Mouse (Mus musculus): ENCODE measurements around the gene Dppa1. TPM values are rescaled to one million over a fixed set of nuclear protein-coding genes. Genes with fewer than 3 reads are reported as not detected.
"Not testable (repeated sequence)": the region's sequence is repeated elsewhere in the genome, so short reads cannot be mapped to it uniquely, and the experiment has no call there.

The Dppa1 gene
- not detected in 2 replicates for total RNA-seq (2017)

DNA sequence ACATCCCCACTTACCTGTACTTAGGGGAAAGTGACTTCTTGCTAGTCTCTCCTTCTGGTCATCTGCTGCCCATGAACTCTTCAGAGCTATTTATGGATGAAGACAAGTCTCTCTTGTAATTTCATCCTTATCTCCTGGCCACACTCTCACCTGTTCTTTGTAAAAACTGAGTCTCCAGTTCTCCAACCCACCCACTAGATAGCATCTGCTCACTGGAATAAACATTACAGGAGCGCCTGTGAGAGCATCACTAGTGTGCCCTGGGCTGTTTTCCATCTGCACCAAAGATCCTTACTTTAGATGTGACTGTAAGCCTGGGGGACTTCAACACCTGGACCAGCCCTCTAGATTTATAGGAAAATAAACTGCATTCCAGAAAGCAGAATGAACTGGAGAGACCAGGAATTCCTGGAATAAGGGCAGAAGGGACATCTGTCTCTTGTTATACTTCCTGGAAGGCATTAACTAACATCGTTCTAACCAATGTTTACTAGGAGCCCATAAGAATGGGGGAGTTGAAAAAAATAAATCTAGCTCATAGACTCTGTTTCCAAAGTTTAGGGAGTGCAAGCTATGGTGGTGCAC is at the start of gene Dppa1:
Gene Dppa1 (minus strand): TSS at position 51 of the 585 bp plus-strand sequence.
- no peak for ATAC-seq (replicated peaks in 1 of 2; ENCODE audit: insufficient read depth in 1 of 2, low FRiP score in 2 of 2, low TSS enrichment in 1 of 2, low read depth in 1 of 2, poor library complexity in 2 of 2, severe bottlenecking in 2 of 2)

DNA sequence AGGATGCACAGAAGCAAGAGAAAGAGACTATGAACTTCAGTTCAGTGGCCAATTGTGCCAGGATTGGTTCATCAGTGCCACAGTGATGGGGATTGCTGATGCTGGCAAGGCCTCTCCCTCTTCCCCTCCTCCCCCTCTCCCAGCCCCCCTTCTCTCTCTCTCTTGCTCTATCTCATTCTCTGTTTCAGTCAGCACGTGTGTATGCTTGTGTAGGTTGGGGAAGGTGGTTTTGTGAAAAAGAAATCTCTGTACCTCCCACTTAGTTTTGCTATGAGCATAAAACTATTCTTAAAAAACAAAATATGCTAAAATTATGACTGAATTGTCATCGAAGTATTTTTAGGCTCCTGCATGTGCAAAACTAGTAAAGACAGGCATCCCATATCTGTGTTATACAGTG is 38.9 kb upstream of the Dppa1 start:
- no peak for ATAC-seq (replicated peaks in 1 of 2; ENCODE audit: insufficient read depth in 1 of 2, low FRiP score in 2 of 2, low TSS enrichment in 1 of 2, low read depth in 1 of 2, poor library complexity in 2 of 2, severe bottlenecking in 2 of 2)

DNA sequence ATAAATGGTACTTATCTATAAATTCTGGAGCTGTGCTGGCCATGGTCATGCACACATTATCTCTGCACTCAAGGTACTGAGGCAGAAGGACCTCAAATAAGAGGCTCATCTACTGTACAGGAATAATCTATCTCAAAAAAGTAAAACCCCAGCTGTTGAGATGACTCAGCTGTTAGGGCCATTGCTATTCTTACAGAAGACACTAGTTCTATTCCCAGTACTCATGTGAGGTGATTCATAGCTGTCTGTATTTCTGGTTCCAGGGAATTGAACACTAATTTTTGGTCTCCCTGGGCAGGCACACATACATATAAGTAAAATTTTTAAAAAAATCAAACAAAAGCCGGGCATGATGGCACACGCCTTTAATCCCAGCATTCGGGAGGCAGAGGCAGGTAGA is 38.0 kb upstream of the Dppa1 start:
- no peak for ATAC-seq (replicated peaks in 1 of 2; ENCODE audit: insufficient read depth in 1 of 2, low FRiP score in 2 of 2, low TSS enrichment in 1 of 2, low read depth in 1 of 2, poor library complexity in 2 of 2, severe bottlenecking in 2 of 2)

DNA sequence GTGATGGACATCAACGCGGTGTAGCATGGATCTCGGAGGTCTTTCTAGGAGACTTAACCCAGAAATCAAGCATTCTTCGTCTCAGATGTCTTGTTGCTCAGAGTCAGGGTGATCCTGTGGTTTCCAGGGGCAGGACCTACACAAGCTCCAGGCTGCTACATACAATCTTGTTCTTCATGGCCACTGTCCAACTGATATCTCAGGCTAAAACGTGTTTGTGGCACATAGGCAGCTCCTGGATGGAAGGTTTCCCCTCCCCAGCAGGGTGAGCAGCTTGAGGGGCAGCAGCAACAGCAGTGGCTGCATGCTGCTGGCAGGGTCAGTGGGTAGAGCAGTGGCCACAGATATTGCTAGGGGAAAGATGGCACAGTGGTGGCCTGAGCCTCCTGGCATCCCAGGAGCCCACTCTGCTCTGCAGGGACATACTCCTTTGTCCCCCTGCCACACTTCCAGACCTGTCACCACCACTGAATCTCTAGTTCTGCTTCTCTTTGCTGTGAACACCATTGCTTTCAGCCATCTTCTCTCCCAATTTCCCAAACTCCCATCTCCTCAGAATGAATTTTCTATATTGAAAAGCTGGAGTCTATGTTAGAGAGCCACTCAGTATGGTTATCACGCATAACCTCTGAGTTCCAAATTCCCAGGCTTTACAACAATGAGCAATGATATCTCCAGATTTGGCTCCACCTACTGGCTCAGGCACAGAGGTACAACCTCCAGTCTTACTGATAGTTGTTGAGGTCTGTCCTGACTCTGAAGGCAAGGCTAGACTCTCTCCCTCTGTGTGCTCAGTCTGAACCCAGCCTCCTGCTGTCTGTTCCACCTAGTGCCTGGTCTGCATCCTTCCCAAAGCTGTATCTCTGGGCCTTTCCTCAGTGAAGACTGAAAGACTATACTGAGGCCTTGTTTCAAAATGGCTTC is 36.8 kb upstream of the Dppa1 start:
- peak; percentile 65 to 81 for ATAC-seq (replicated peaks in 1 of 2; ENCODE audit: insufficient read depth in 1 of 2, low FRiP score in 2 of 2, low TSS enrichment in 1 of 2, low read depth in 1 of 2, poor library complexity in 2 of 2, severe bottlenecking in 2 of 2)

DNA sequence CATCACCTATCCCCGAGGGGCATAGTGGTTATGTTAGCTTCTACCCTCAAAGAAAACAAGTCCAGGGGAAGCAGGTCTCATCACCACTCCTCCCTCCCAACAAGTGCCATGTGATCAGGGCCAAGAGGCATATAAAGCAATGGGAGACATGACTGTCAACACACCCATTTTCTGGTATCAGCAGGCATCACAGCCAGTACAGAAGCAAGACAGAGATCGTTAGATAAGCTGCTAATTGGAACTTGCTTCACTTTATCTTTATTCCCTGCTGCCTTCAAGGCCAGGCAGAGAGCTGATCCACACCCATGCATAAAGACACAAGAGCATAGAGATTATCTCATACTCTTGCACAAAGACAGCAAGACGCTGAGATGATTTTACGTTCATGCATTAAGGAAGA is 34.2 kb upstream of the Dppa1 start:
- ATAC-seq (replicated peaks in 1 of 2; ENCODE audit: insufficient read depth in 1 of 2, low FRiP score in 2 of 2, low TSS enrichment in 1 of 2, low read depth in 1 of 2, poor library complexity in 2 of 2, severe bottlenecking in 2 of 2): no peak

DNA sequence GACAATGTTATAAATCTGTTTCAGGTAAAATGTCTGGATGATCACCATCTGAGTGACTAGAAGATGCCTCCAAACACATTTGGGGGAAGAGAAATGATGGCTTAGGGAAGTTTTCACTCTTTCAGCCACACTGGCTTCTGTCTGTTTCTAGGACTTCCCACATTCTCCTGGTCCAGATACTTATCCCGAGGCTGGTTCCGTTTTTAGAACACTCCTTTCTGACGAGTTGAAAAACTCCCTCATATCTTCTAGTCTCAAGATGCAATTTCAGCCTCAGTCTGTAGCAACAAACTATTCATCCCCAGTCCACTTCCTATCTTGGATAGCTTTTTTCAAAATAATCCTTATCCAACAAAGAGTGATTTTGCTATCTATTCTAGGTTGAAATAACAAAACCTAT is 23.4 kb upstream of the Dppa1 start:
- ATAC-seq (replicated peaks in 1 of 2; ENCODE audit: insufficient read depth in 1 of 2, low FRiP score in 2 of 2, low TSS enrichment in 1 of 2, low read depth in 1 of 2, poor library complexity in 2 of 2, severe bottlenecking in 2 of 2): no peak

DNA sequence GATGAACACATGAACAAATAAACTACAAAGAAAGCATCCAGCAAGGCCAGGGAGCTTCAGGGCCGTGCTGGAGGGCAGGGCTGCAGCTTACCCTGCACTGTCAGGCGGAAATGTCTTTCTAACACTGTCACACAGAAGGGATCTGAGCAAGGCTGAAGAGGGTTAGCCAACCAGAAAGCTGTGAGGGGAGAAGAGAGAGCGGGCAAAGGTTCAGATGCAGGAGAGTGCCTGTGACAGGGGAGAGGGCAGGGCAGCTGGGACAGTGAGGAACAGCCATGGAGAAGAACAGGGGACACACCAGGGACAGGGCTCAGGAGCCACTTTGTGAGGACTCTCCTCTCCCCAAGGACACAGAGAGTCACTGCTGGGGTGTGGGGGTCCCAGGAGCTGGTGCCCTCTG is 20.6 kb upstream of the Dppa1 start:
- not testable (repeated sequence) for ATAC-seq (replicated peaks in 1 of 2; ENCODE audit: insufficient read depth in 1 of 2, low FRiP score in 2 of 2, low TSS enrichment in 1 of 2, low read depth in 1 of 2, poor library complexity in 2 of 2, severe bottlenecking in 2 of 2)

DNA sequence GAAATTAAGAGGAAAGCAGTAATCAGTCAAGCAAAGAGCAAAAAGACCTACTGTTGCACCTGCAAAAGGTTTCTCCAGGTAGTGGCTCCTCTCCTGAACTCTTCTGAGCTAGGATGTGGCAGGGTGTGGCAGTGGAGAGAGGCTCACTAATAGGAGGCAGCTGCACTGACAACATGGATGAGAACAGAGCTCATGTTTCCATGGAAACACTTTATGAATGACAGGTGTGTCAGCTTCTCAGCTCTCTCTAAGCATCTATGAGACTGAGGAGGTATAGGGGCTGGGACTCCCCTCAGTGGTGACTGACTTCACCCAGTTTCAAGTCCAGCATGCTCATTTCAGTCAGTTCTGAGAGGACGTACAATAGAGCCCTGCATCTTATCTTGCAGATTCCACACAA is 15.8 kb upstream of the Dppa1 start:
- ATAC-seq (replicated peaks in 1 of 2; ENCODE audit: insufficient read depth in 1 of 2, low FRiP score in 2 of 2, low TSS enrichment in 1 of 2, low read depth in 1 of 2, poor library complexity in 2 of 2, severe bottlenecking in 2 of 2): no peak

DNA sequence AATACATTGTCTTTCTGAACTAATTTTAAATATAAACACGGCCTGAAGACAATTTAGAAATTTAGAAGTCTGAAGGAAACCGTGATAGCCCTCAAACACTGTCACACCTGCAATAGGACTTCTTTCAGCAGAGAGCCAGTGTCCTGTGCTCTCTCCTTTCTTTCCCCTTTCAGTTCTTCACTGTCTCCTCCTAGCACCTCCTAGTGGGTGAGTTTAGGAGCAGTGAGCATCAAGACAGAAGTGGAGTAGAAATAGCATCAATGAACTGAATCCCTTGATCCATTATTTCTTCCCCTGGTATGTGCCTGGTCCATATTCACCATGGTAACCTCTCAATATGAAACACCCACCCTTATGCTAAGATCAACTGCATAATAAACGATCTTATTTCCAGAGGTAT is 7.5 kb upstream of the Dppa1 start:
- no peak for ATAC-seq (replicated peaks in 1 of 2; ENCODE audit: insufficient read depth in 1 of 2, low FRiP score in 2 of 2, low TSS enrichment in 1 of 2, low read depth in 1 of 2, poor library complexity in 2 of 2, severe bottlenecking in 2 of 2)

DNA sequence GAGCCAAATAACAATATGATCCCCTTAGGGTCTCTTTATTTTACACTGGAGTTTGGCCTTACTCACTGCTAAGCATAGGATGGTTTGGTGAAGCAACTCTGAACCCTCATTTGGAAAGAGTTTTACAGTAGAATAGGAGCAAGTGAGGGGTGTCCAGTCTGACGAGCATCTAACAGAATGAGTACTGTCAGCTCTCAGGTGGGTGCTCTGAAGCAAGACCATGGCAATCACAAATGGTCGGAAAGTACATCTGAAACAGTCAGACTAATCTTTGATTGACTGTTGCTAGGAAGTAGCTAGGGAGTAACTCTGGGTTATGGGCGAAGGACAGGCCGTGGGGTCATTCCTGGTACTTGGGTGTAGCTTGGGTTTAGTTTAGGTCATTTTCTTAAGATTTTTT is 6.5 kb upstream of the Dppa1 start:
- ATAC-seq (replicated peaks in 1 of 2; ENCODE audit: insufficient read depth in 1 of 2, low FRiP score in 2 of 2, low TSS enrichment in 1 of 2, low read depth in 1 of 2, poor library complexity in 2 of 2, severe bottlenecking in 2 of 2): not testable (repeated sequence)

DNA sequence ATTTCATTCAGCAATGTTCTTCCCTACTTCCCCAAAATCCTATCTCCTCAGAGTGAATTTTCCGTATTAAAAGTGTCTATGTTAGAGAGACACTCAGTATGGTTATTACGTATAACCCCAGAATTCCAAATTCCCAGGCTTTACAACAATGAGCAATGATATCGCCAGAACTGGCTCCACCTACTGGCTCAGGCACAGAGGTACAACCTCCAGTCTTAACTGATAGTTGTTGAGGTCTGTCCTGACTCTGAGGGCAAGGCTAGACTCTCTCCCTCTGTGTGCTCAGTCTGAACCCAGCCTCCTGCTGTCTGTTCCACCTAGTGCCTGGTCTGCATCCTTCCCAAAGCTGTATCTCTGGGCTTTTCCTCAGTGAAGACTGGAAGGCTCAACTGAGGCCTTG is 2.6 kb upstream of the Dppa1 start:
- ATAC-seq (replicated peaks in 1 of 2; ENCODE audit: insufficient read depth in 1 of 2, low FRiP score in 2 of 2, low TSS enrichment in 1 of 2, low read depth in 1 of 2, poor library complexity in 2 of 2, severe bottlenecking in 2 of 2): peak; percentile 87 to 89

DNA sequence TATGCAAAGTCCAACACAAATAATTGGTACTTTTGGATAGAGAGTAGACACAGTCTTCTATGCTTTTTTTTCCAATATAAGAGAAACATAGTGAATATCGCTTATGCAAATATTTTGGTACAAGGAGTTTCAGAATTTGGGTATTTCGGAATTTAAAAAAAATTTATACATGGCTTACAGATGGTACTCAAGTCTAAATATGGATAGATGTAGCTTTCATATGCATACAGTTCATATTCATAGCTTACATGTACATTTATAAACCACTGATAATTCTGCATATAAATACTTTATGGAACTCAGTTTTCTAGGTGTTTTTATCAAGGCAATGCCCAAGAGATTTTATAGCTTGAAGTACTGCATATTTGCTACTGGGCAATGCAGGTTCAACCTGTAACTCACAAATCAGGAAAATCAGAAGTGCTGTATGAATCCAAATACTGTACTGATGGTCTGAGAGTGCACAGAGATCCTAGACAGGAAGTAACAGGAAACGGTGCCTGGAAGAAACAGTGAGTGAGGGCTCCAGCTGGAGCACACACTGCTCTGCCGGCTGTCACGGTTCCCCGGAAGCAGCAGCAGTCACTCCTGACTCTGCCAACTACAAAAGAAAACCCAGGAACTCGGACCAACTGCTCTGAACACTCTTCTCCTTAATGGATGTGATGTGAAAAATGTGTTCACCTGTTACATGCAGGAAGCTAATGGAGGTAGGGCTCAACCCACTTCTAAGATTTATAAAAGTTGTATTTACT is 8.5 kb downstream of the Dppa1 start:
- no peak for ATAC-seq (replicated peaks in 1 of 2; ENCODE audit: insufficient read depth in 1 of 2, low FRiP score in 2 of 2, low TSS enrichment in 1 of 2, low read depth in 1 of 2, poor library complexity in 2 of 2, severe bottlenecking in 2 of 2)

DNA sequence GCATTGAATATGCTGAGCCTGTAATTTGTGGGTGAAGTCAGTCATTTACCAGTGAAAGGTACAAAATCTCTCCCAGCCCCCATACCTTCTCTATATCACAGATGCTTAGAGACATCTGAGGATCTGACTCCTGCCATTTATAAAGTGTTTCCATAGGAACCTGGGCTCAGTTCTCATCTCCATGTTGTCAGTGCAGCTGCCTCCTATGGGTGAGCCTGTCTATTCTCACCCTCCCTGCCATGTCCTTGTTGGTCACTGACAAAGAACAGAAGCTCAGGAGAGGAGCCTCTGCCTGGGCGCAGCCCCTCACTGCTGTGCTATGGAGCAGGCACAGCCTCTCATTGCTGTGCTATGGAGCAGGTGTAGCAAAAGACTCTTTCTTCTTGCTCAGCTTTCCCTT is 9.1 kb downstream of the Dppa1 start:
- no peak for ATAC-seq (replicated peaks in 1 of 2; ENCODE audit: insufficient read depth in 1 of 2, low FRiP score in 2 of 2, low TSS enrichment in 1 of 2, low read depth in 1 of 2, poor library complexity in 2 of 2, severe bottlenecking in 2 of 2)

DNA sequence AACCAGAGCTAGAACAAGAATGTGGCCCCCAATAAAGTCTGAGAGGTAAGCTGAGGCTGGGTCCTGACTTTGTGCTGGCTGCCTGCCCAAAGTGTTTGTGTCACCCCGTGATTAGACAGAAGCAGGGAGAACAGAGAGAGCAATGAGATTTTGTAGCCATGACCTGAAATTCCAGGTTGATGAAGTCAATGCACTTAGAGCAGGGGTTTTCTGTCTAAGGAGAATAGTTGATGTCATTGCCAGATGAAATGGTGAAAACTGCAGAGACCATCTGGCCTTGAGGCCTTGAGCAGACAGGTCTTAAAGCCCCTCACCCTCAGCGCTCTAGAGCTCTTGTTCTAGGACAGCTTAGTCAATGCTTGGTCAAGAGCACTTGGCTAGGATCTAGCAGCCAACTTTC is 36.6 kb downstream of the Dppa1 start:
- ATAC-seq (replicated peaks in 1 of 2; ENCODE audit: insufficient read depth in 1 of 2, low FRiP score in 2 of 2, low TSS enrichment in 1 of 2, low read depth in 1 of 2, poor library complexity in 2 of 2, severe bottlenecking in 2 of 2): no peak

DNA sequence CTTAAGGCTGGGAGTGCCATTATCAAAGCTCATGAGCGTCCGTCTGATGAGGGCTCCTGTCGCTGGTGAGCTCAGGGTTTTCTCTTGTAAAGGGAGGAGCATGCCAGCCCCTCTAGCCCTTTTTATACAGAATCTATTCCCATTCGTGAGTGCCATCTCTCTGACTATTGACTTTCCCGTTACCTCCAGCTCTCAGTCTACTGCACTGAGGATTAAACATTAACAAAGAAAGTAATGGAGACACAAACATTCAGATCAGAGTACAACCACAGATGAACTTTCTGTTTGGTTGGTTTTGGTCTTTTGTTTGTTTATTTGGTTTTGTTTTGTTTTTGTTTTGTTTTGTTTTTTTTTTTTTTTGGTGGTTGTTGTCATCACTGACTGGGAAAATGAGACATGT is 46.3 kb downstream of the Dppa1 start:
- no peak for ATAC-seq (replicated peaks in 1 of 2; ENCODE audit: insufficient read depth in 1 of 2, low FRiP score in 2 of 2, low TSS enrichment in 1 of 2, low read depth in 1 of 2, poor library complexity in 2 of 2, severe bottlenecking in 2 of 2)

DNA sequence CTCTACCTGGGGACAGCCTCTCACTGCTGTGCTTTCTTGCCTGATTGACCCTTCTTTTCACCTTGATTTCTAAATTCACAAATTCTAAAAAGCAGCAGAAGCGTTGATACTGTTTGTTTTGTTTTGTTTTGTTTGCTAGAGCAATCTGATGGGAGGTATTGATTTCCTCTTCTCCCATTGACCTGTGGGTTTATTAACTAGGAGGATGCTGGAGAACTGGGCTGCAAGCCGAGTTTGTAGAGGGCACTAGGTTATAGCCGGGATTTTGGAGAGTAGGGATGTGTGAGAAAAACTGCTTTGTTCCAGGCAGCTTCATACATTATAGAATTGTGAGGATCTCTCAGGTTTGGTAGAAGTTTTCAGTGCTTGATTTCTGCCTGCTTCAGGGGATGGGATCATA is 48.6 kb downstream of the Dppa1 start:
- no peak for ATAC-seq (replicated peaks in 1 of 2; ENCODE audit: insufficient read depth in 1 of 2, low FRiP score in 2 of 2, low TSS enrichment in 1 of 2, low read depth in 1 of 2, poor library complexity in 2 of 2, severe bottlenecking in 2 of 2)

DNA sequence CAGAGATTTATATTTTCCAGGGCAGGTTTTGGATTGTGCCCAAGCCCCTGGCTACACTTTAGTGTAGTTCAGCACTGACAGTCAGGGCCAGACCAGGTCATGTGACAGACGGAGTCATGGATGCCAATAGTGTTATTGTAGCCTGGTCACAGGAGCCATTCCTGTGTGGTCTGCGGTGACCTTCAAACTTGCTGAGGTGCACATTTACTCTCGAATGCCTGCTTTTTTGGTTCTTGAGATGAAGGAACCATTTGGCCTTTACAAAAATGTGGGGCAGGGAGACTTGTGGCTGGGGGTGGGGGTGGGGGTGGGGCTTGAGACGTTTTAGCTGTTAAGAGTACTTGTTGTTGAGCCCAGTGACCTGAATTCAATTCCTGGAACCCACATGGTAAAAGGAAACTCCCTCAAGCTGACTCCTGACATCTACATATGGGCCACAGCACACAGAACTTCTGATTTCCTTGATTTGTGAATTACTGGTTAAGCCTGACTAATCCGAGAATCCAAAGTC is 50.2 kb downstream of the Dppa1 start:
- ATAC-seq (replicated peaks in 1 of 2; ENCODE audit: insufficient read depth in 1 of 2, low FRiP score in 2 of 2, low TSS enrichment in 1 of 2, low read depth in 1 of 2, poor library complexity in 2 of 2, severe bottlenecking in 2 of 2): no peak

DNA sequence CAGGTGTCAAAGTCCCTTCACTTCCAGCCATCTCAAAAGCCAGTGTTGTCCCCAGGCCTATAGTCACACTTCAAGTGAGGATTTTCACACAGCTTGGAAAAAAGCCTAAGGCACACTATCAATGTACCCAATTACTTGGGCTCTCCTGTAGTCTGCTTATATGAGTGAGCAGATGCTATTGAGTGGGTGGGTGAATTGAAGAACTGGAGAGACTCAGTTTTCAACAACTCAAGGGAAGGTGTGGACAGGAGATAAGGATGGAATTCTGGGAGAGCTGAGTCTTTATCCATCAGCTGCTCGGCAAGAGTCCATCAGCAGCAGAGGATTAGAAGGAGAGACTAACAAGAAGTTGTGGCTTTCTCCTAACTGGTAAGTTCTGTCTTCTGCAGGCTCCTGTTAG is 57.7 kb downstream of the Dppa1 start, which contains the start of gene BC053393:
Gene BC053393 (plus strand): TSS at position 210 of the 400 bp plus-strand sequence.
- no peak for ATAC-seq (replicated peaks in 1 of 2; ENCODE audit: insufficient read depth in 1 of 2, low FRiP score in 2 of 2, low TSS enrichment in 1 of 2, low read depth in 1 of 2, poor library complexity in 2 of 2, severe bottlenecking in 2 of 2)

Data from hematopoietic stem cell, adult 5-6 weeks (primary cell).